Mouse (Mus musculus) G1E (cell line): Measurements from ENCODE around the gene Wscd1.

ENCODE experiments used
- CTCF ChIP-seq: IDR thresholded peaks from 2 replicates; pipeline ENCODE4 v1.5.1; 2012; ENCODE audit warnings: low read depth, low read length, inconsistent platforms, mixed read lengths
- GATA1 ChIP-seq: IDR thresholded peaks from 2 replicates; pipeline ENCODE4 v1.6.1; 2012; ENCODE audit warnings: borderline replicate concordance, low read length, inconsistent platforms, mixed read lengths
- GATA2 ChIP-seq: IDR thresholded peaks from 2 replicates; pipeline ENCODE4 v1.6.1; 2012; ENCODE audit warnings: low read depth, low read length, inconsistent platforms, borderline replicate concordance
- POLR2AphosphoS5 ChIP-seq: IDR thresholded peaks from 2 replicates; pipeline ENCODE4 v1.6.1; 2012; ENCODE audit warnings: low read depth, low read length, inconsistent platforms; ENCODE audit not compliant: insufficient replicate concordance
- TAL1 ChIP-seq: conservative IDR thresholded peaks from 2 replicates; pipeline ENCODE4 v1.6.1; 2012; ENCODE audit warnings: low read depth, low read length, inconsistent platforms, mixed read lengths

DNA sequence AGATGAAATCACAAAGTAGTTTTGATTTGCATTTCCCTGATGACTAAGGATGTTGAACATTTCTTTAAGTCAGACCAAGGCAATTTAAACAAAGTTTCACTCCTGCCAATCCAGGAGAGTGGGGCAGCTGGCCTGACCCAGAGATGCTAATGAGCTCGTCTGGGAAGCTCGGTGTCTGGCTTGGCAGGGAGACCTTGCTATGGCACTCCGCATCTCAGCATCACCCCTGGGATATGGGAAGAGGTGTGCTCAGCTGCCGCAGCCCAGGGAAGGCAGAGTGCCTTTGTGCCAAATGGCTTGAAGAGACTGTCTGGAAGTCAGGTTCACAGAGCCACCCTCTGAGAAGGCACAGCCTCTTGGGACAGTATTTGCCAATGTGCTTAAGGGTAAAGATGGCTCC is 75.3 kb downstream of the Wscd1 start:
- TF ChIP-seq CTCF (no peak), GATA1 (no peak), GATA2 (no peak), TAL1 (no peak), POLR2AphosphoS5 (no peak)
